Mouse (Mus musculus): ENCODE data around the gene Tmem184b. TPM values are rescaled to one million over a fixed set of nuclear protein-coding genes. Genes with fewer than 3 reads are reported as not detected.
A peak's percentile ranks its signal among the peaks of the same experiment; 100 is the strongest.

Gene Tmem184b
- polyA plus RNA-seq, 1 experiment: 168 TPM

DNA sequence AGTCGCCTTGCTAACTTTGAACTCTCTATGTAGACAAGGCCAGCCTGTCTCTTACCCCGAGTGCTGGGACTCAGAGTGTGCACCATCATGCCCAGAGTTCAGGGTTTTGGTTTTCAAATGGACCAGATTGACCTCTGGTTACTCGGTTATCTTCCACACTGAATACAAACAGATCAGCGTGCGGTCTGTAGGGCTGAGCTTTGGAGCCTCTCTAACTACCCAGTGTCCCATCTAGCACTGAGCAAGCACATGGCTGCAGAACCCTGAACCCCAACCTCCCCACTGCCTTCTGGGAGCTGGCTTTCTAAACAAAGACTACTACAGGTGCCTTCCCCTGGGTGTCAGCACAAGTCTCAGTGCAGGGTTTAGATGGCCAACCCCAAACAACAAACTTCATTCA lies 10.8 kb downstream of the Tmem184b start:
- Histone ChIP-seq H3K4me1 (ENCODE audit: control insufficient read depth, insufficient read depth, insufficient read length, low read length) (peaks cover 50% of the 10 kb centered on the region), H3K4me3 (ENCODE audit: low read depth, low read length) (no peak overlapping the region), H3K27ac (ENCODE audit: insufficient read depth, low read depth, low read length) (peak overlapping the region; percentile 4; the same call in 1 of the 2 replicates), H3K27me3 (ENCODE audit: control insufficient read depth, insufficient read depth, low read length) (no peaks in the 10 kb centered on the region), H3K36me3 (ENCODE audit: control insufficient read depth, insufficient read depth, low read length) (no peaks in the 10 kb centered on the region)
- TF ChIP-seq POLR2A (IDR thresholded peaks at IDR 0.05; ENCODE audit: low read depth, low read length) (no peak), CTCF (IDR thresholded peaks at IDR 0.05; ENCODE audit: extremely low read depth, insufficient read length, insufficient replicate concordance, low read depth, low read length) (no peak)
- WGBS: 57% methylated on average over 5 of the region's 5 CpGs

DNA sequence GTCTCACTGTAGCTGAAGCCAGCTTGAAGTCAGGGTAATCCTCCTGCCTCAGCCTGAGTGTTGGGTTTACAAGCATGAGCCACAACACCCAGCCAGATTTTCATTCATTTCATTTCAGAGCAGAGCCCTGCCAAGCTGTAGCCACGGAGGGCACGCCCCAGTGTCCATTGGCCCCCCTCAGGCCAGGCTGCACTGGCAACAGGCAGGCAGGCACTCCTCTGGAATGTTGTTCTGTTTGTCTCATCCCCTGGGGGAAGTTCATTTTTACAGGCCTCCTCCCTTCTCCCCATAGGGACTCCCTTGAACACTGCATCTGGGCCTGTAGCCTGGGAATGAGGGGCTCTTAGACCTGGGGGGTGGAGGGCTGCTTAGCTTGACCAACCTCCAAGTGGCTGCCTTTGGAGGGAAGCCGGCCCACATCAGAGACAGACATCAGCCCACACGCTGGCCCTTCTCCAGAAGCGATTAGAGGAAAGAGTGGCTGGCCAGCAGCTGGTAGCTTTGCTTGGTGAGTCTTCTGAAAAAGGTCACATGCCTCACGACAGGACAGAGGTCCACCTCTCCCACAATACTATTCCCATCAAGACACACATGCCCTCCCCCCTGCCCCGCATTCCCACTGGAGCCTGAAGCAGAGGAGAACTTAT lies 11.8 kb downstream of the Tmem184b start:
- TF ChIP-seq CTCF (IDR thresholded peaks at IDR 0.05; ENCODE audit: extremely low read depth, insufficient read length, insufficient replicate concordance, low read depth, low read length) (no peak), POLR2A (IDR thresholded peaks at IDR 0.05; ENCODE audit: low read depth, low read length) (no peak)
- H3K36me3 ChIP-seq (ENCODE audit: control insufficient read depth, insufficient read depth, low read length): no peaks in the 10 kb centered on the region
- 23% methylated on average over 7 of the region's 7 CpGs for WGBS
- H3K27me3 ChIP-seq (ENCODE audit: control insufficient read depth, insufficient read depth, low read length): no peaks in the 10 kb centered on the region
- H3K4me3 ChIP-seq (ENCODE audit: low read depth, low read length): no peak overlapping the region
- H3K4me1 ChIP-seq (ENCODE audit: control insufficient read depth, insufficient read depth, insufficient read length, low read length): peaks cover 55% of the 10 kb centered on the region
- H3K27ac ChIP-seq (ENCODE audit: insufficient read depth, low read depth, low read length): peak overlapping the region; percentile 17

DNA sequence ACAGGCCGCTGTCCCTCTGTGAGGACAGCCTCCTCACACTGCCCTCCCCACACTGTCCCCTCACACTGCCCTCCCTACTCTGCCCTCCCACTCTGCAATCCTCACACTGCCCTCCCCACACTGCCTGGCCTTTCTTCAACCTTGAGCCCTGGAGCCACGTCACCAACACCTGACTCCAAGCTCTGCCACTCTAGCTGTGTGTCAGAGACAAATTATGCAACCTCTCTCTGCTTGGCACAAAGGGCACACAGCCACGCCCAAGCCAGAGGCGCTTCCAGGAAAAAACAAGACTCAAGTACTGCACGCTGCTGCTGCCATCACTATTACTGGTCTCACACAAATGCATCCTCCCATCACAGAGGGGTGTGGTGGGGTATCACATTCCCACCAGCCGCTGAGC lies 12.9 kb downstream of the Tmem184b start:
- WGBS: 35% methylated on average over 6 of the region's 6 CpGs
- Histone ChIP-seq H3K4me1 (ENCODE audit: control insufficient read depth, insufficient read depth, insufficient read length, low read length) (peaks cover 55% of the 10 kb centered on the region), H3K27ac (ENCODE audit: insufficient read depth, low read depth, low read length) (peak overlapping the region; percentile 87), H3K4me3 (ENCODE audit: low read depth, low read length) (no peak overlapping the region), H3K36me3 (ENCODE audit: control insufficient read depth, insufficient read depth, low read length) (no peaks in the 10 kb centered on the region), H3K27me3 (ENCODE audit: control insufficient read depth, insufficient read depth, low read length) (no peaks in the 10 kb centered on the region)
- TF ChIP-seq POLR2A (IDR thresholded peaks at IDR 0.05; ENCODE audit: low read depth, low read length) (no peak), CTCF (IDR thresholded peaks at IDR 0.05; ENCODE audit: extremely low read depth, insufficient read length, insufficient replicate concordance, low read depth, low read length) (no peak)

DNA sequence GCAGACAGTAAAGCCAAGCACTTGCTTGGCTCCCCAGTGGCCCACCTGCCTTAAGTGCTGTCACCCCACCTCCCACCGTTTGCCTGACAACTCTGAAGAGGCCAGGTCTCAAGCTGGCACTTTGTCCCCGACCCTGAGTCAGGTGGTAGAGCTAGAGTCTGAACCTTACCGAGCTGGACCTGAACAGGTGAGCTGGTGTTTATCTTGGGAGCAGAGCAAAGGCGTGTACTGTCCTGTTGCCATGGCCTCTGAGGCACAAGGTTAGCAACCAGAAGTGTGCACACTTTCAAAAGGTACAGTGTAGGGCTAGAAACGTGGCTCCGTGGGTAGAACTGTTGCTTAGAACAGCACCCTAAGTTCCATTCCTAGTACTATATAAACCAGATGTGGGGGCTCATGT lies 15.2 kb downstream of the Tmem184b start:
- TF ChIP-seq CTCF (IDR thresholded peaks at IDR 0.05; ENCODE audit: extremely low read depth, insufficient read length, insufficient replicate concordance, low read depth, low read length) (no peak), POLR2A (IDR thresholded peaks at IDR 0.05; ENCODE audit: low read depth, low read length) (no peak)
- Histone ChIP-seq H3K36me3 (ENCODE audit: control insufficient read depth, insufficient read depth, low read length) (no peaks in the 10 kb centered on the region), H3K27ac (ENCODE audit: insufficient read depth, low read depth, low read length) (peak overlapping the region; percentile 87), H3K4me3 (ENCODE audit: low read depth, low read length) (no peak overlapping the region), H3K4me1 (ENCODE audit: control insufficient read depth, insufficient read depth, insufficient read length, low read length) (peaks cover 54% of the 10 kb centered on the region), H3K27me3 (ENCODE audit: control insufficient read depth, insufficient read depth, low read length) (no peaks in the 10 kb centered on the region)
- WGBS: 27% methylated on average over 6 of the region's 6 CpGs

DNA sequence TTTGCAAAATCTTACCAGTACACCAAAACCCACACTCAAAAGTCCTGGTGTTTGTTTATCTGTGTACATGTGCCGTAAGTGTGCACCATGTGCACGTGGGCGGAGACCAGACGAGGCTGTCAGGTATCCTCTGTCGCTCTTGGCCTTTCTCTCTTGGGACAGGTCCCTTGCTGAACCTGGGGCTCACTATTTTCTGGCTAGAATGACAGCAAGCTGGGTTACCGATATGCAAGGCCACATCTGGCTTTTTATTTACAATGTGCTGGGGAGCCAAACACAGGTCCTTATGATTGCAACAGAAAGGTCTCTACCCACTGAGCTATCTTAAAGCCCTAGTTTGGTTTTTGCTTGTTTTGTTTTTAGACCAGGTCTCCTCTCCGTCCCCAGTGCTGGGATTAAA lies 15.8 kb downstream of the Tmem184b start:
- no peaks in the 10 kb centered on the region for H3K27me3 ChIP-seq (ENCODE audit: control insufficient read depth, insufficient read depth, low read length)
- H3K27ac ChIP-seq (ENCODE audit: insufficient read depth, low read depth, low read length): peak overlapping the region; percentile 73
- TF ChIP-seq POLR2A (IDR thresholded peaks at IDR 0.05; ENCODE audit: low read depth, low read length): no peak
- no peak for TF ChIP-seq CTCF (IDR thresholded peaks at IDR 0.05; ENCODE audit: extremely low read depth, insufficient read length, insufficient replicate concordance, low read depth, low read length)
- H3K4me1 ChIP-seq (ENCODE audit: control insufficient read depth, insufficient read depth, insufficient read length, low read length): peaks cover 48% of the 10 kb centered on the region
- no peak overlapping the region for H3K4me3 ChIP-seq (ENCODE audit: low read depth, low read length)
- H3K36me3 ChIP-seq (ENCODE audit: control insufficient read depth, insufficient read depth, low read length): no peaks in the 10 kb centered on the region
- 64% methylated on average over 7 of the region's 7 CpGs for WGBS

DNA sequence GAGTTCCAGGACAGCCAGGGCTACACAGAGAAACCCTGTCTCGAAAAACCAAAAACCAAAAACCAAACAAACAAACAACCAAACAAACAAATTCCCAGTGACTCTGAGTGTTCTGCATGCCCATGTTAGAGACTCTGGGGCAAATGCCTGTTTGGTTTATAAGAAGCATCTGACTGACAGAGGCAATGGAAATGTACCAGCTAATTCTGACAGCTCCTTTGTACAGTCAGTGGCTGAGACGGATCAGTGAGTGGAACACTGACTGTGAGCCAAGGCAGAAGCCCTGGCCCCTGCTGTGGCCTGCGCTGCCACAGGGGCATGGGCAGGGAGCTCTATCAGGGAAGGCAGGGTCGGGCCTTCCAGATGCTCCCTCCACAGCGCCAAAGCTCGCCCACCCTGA lies 16.3 kb downstream of the Tmem184b start:
- Histone ChIP-seq H3K27ac (ENCODE audit: insufficient read depth, low read depth, low read length) (no peak overlapping the region), H3K4me3 (ENCODE audit: low read depth, low read length) (no peak overlapping the region), H3K4me1 (ENCODE audit: control insufficient read depth, insufficient read depth, insufficient read length, low read length) (peaks cover 44% of the 10 kb centered on the region), H3K36me3 (ENCODE audit: control insufficient read depth, insufficient read depth, low read length) (no peaks in the 10 kb centered on the region), H3K27me3 (ENCODE audit: control insufficient read depth, insufficient read depth, low read length) (no peaks in the 10 kb centered on the region)
- no peak for TF ChIP-seq POLR2A (IDR thresholded peaks at IDR 0.05; ENCODE audit: low read depth, low read length)
- TF ChIP-seq CTCF (IDR thresholded peaks at IDR 0.05; ENCODE audit: extremely low read depth, insufficient read length, insufficient replicate concordance, low read depth, low read length): no peak
- WGBS: 87% methylated on average over 6 of the region's 6 CpGs

DNA sequence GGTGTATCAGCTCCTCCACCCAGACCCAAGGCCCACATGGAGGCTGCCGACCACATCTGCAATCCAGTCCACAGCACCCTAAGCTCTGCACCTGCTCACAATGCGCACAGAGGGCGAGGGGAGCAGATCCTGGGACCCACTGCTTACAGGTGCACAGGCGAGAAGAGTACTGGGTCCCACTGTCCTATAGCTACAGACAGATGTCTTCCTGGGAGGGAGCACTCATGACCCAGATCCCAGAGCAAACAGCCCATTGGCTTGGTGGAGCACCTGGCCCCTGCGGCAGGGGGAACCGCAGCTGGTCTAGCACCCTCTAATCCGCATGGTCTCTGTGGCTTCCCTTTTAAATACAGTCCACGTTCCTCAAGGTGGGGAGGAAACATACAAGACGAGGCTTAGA lies 21.7 kb downstream of the Tmem184b start:
- TF ChIP-seq CTCF (IDR thresholded peaks at IDR 0.05; ENCODE audit: extremely low read depth, insufficient read length, insufficient replicate concordance, low read depth, low read length): no peak
- no peak for TF ChIP-seq POLR2A (IDR thresholded peaks at IDR 0.05; ENCODE audit: low read depth, low read length)
- Histone ChIP-seq H3K4me1 (ENCODE audit: control insufficient read depth, insufficient read depth, insufficient read length, low read length) (peaks cover 9% of the 10 kb centered on the region), H3K36me3 (ENCODE audit: control insufficient read depth, insufficient read depth, low read length) (peaks cover 6% of the 10 kb centered on the region), H3K4me3 (ENCODE audit: low read depth, low read length) (no peak overlapping the region), H3K27me3 (ENCODE audit: control insufficient read depth, insufficient read depth, low read length) (no peaks in the 10 kb centered on the region), H3K27ac (ENCODE audit: insufficient read depth, low read depth, low read length) (no peak overlapping the region)
- 88% methylated on average over 9 of the region's 9 CpGs for WGBS

Measured in small intestine, adult 2 months (tissue).